Mouse (Mus musculus): Measurements from ENCODE around the gene Vps45.
"Not testable (repeated sequence)": the region's sequence is repeated elsewhere in the genome, so short reads cannot be mapped to it uniquely, and the experiment has no call there.

Vps45 gene

GRCm38 (mm10) chr3:95996451-95997073, 61.7 kb downstream of the Vps45 start:
- peak; percentile 63 for DNase-seq (ENCODE audit: low read depth, low spot score)

GRCm38 (mm10) chr3:95995802-95996428, 62.4 kb downstream of the Vps45 start, which contains the start of gene Plekho1:
Gene Plekho1 (minus strand): TSS chr3:95996001.
- DNase-seq (ENCODE audit: low read depth, low spot score) = peak; percentile 57

- DNase-seq (ENCODE audit: low read depth, low spot score) = peak; percentile 61
Observed at GRCm38 (mm10) chr3:95994975-95995801, 63.1 kb downstream of the Vps45 start.

GRCm38 (mm10) chr3:95994381-95994846, 63.9 kb downstream of the Vps45 start:
- DNase-seq (ENCODE audit: low read depth, low spot score) = no peak

- no peak for DNase-seq (ENCODE audit: low read depth, low spot score)
Observed at GRCm38 (mm10) chr3:95993881-95994280, 64.4 kb downstream of the Vps45 start.

- no peak for DNase-seq (ENCODE audit: low read depth, low spot score)
Observed at GRCm38 (mm10) chr3:95992990-95993603, 65.2 kb downstream of the Vps45 start.

GRCm38 (mm10) chr3:95990413-95990941, 67.8 kb downstream of the Vps45 start:
- DNase-seq (ENCODE audit: low read depth, low spot score) = no peak

GRCm38 (mm10) chr3:95988969-95989368, 69.3 kb downstream of the Vps45 start:
- DNase-seq (ENCODE audit: low read depth, low spot score) = no peak

GRCm38 (mm10) chr3:95988138-95988537, 70.1 kb downstream of the Vps45 start:
- no peak for DNase-seq (ENCODE audit: low read depth, low spot score)

- DNase-seq (ENCODE audit: low read depth, low spot score) = no peak
Observed at GRCm38 (mm10) chr3:95987386-95988110, 70.7 kb downstream of the Vps45 start.

- no peak for DNase-seq (ENCODE audit: low read depth, low spot score)
Observed at GRCm38 (mm10) chr3:95986984-95987383, 71.3 kb downstream of the Vps45 start.

- peak; percentile 69 for DNase-seq (ENCODE audit: low read depth, low spot score)
Observed at GRCm38 (mm10) chr3:95986001-95986622, 72.2 kb downstream of the Vps45 start.

GRCm38 (mm10) chr3:95985209-95986000, 72.9 kb downstream of the Vps45 start:
- peak; percentile 70 for DNase-seq (ENCODE audit: low read depth, low spot score)

GRCm38 (mm10) chr3:95982129-95982528, 76.1 kb downstream of the Vps45 start:
- no peak for DNase-seq (ENCODE audit: low read depth, low spot score)

GRCm38 (mm10) chr3:95980276-95980970, 77.8 kb downstream of the Vps45 start:
- DNase-seq (ENCODE audit: low read depth, low spot score) = no peak

GRCm38 (mm10) chr3:95978265-95978664, 80.0 kb downstream of the Vps45 start:
- DNase-seq (ENCODE audit: low read depth, low spot score) = no peak

GRCm38 (mm10) chr3:95977587-95977986, 80.7 kb downstream of the Vps45 start:
- DNase-seq (ENCODE audit: low read depth, low spot score) = not testable (repeated sequence)

GRCm38 (mm10) chr3:95977079-95977478, 81.2 kb downstream of the Vps45 start:
- DNase-seq (ENCODE audit: low read depth, low spot score) = no peak
